Mouse (Mus musculus) G1E (cell line): ENCODE data around the gene Rhobtb1.

Experiments used
- CTCF ChIP-seq: IDR thresholded peaks from 2 replicates; pipeline ENCODE4 v1.5.1; 2012; ENCODE audit warnings: low read depth, low read length, inconsistent platforms, mixed read lengths
- GATA1 ChIP-seq: IDR thresholded peaks from 2 replicates; pipeline ENCODE4 v1.6.1; 2012; ENCODE audit warnings: borderline replicate concordance, low read length, inconsistent platforms, mixed read lengths
- GATA2 ChIP-seq: IDR thresholded peaks from 2 replicates; pipeline ENCODE4 v1.6.1; 2012; ENCODE audit warnings: low read depth, low read length, inconsistent platforms, borderline replicate concordance
- POLR2AphosphoS5 ChIP-seq: IDR thresholded peaks from 2 replicates; pipeline ENCODE4 v1.6.1; 2012; ENCODE audit warnings: low read depth, low read length, inconsistent platforms; ENCODE audit not compliant: insufficient replicate concordance
- TAL1 ChIP-seq: conservative IDR thresholded peaks from 2 replicates; pipeline ENCODE4 v1.6.1; 2012; ENCODE audit warnings: low read depth, low read length, inconsistent platforms, mixed read lengths

DNA sequence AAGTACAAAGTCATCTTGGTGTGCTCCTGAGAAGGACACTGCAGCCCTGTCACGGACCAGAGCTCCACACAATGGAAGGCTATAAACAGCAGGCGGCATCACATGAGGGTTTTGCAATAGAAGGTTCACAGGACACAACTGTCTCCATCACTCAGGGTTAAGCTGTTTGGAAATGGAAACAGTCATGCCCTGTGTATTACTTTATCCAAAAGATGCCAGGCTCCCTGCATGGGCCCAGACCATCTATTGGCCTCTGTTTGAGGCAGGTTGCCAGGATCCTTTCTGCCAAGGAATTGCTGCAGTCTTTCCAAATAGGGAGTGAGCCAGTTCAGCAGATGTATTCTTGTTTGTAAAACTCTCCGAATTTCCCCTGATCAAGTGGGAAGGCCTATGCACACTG, 175.2 kb downstream of the Rhobtb1 start:
- TF ChIP-seq CTCF (no peak), TAL1 (no peak), POLR2AphosphoS5 (no peak), GATA1 (no peak), GATA2 (no peak)
